Mouse (Mus musculus) forelimb bud, embryonic 11.5 days (tissue): ENCODE data around the gene Rps11.
"Not testable (repeated sequence)": the region's sequence is repeated elsewhere in the genome, so short reads cannot be mapped to it uniquely, and the experiment has no call there.

ENCODE experiments used
- DNase-seq: peaks from one replicate; pipeline ENCODE4 v3.0.0-alpha.2; 2012; ENCODE audit warnings: low read depth, low spot score

Rps11 gene

DNA sequence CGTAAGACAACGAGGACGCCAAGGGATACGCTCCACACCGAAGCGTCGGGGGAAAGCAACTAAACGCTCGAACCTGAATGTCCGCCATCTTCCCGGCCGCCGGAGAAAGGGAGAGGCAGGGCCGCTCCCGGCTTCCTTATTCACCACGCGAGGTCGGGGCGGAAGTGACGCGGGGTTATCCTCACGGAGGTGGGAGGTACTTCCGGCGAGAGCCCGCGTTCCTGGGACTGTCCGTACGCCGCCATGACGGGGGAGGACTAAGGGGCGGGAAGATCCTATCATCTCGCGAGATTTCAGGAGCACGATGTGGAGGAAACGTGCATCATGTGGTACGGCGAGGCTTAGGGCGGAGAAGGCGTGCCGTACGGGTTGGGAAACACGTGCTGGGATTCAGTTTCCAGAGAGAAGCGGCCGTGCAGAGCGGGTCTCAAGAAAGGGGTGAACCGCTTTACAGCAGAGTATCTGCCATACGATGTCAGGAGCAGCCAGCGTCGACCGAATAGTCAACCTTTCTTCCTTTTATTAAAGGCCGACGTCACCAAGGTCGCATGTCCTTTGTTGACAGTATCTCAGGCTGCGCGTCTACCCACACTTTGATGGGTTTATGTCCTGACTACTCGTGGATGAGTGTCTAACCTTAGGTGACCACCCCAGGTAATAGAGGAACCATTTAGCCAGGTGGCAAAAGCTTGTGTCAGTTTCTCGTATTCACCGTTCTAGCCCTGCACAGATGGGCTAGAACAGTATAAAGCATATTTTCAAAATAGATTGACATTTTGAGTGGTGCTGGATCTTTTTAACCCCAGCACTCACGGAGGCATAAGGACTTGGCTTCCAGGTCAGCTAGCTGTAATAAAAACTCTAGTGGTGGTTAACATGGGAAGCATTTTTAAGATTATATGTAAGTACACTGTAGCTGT lies at the start of gene Rps11:
TSS of gene Rps11 (minus strand) at position 216 of the 920 bp plus-strand sequence.
- DNase-seq: peak; percentile 100

DNA sequence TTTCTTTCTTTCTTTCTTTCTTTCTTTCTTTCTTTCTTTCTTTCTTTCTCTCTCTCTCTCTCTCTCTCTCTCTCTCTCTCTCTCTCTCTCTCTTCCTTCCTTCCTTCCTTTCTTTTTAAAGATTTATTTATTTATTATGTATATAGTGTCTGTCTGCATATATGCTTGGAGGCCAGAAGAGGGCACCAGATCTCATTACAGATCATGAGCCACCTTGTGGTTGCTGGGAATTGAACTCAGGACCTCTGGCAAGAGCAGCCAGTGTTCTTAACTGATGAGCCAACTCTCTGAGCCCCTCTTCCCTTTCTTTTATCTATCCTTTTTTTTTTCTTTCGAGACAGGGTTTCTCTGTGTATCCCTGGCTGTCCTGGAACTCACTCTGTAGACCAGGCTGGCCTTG lies 49.5 kb upstream of the Rps11 start:
- DNase-seq: not testable (repeated sequence)

DNA sequence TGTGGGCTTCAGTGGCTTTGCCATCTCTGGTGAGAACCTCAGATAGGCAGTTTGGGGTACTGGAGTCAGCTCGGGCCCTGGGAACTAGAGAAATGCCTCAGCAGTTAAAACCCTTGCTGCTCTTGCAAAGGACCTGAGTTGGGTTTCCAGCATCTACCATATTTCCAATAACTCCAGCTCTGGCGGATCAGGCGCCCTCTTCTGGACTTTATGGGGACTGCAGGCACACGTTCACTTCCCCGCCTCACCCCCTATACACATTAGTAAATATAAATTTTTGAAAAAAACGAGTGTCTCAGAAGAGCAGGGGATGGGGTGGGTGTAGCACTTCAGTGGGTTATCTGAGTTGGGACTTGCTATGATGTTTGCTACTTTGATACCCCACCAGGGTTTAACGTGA lies 48.7 kb upstream of the Rps11 start:
- DNase-seq: no peak

DNA sequence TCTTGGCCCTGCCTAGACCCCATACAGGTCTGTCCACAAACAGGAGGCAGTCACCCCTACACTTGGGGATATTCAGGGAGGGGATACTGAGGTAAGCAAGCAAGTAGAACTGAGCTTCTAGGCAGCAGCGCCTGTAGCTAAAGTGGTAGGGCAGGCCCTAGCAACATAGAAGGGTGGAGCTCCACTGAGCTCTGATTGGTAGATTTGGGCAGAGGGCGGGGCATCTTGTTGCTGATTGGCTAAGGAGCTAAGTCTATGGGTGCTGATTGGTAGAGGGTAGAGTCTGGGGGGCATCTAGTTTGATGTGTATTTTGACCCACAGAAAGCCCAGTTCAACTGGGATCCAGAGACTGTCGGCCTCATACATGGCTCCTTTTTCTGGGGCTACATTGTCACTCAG lies 45.3 kb upstream of the Rps11 start:
- no peak for DNase-seq

DNA sequence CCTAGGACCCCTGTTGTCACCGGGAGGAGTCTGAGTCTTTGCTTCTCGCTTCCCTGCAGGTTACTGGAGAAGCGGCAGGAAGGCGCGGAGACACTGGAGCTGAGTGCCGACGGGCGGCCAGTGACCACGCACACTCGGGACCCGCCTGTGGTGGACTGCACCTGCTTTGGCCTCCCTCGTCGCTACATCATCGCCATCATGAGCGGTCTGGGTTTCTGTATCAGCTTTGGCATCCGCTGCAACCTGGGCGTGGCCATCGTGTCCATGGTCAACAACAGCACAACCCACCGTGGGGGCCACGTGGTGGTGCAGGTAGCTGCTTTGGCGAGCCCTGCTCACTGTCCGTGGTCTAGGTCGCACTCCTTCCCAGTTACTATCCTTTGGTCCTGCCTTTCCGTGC lies 44.4 kb upstream of the Rps11 start:
- DNase-seq: no peak

DNA sequence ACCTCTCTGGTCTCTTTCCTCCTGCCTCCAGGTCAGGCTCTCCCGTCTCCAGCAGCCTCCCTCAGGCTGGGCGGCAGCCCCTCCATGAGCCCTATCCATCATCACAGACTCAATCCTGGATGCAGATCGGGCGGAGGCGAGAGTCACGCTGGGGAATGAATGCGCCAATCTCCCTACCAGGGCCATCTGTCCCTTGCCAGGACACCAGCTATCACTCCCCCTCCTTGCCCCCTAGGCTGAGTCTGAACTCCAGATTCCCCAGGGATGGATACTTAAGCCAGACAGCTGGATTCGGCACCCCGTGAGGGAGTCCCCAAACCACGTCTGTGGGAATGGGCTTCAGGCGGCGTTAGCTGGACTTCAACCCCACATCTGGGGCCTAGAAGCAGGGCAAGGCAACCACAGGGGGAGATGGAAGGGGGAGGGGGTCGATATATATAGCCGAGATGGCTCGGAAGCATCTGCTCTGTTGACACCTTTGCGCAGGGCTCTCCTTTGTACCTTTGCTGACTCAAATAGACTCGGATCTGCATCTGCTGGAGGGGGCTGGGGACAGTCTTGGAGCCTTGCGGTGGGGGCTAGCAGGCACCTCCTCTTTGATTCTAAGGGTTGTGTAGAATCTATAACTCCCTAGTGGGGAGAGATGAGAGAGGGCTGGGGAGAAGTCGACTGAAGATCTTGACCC lies 43.7 kb upstream of the Rps11 start:
- DNase-seq: no peak

DNA sequence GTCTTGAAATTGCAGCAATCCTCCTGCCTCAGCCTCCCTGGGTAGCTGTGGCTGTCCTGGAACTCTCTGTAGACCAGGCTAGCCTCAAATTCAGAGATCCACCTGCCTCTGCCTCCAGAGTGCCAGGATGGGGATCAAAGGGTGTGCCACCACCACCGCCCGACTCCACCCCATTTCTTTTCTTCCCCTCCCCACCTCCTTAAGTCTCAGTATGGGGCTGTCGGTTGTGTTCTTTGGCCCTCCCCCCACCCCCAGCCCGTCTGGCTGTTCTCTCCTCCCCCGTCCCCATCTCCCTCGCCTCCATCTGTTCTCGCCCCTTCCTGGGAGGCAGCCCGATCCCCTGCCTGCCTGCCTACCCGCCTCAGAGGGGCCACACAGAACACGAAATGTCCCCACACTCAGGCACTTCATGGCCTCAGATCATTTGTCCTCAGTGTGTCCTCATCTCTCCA lies 42.7 kb upstream of the Rps11 start:
- no peak for DNase-seq

DNA sequence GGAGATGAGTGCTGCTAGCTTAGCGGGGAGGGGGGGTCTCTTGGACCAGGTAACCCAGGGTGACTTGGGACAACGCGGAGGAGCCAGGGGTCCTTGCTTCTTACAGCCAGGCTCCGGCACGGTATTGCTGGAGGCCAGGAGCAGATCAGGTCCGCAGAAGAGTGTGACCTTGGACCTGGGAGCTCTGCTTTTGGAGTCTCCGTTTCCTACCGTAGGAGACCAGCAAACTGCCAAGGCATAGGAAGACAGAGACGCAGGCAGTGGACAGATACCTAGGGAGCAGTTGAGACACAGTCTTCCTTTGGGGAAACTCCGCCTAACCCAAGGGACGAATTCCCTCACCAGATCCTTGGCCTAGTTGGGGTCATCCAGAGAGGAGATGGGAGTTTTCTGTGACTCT lies 41.5 kb upstream of the Rps11 start:
- no peak for DNase-seq

- no peak for DNase-seq
Measured at GRCm38 (mm10) chr7:45164833-45165232, 40.6 kb upstream of the Rps11 start.

DNA sequence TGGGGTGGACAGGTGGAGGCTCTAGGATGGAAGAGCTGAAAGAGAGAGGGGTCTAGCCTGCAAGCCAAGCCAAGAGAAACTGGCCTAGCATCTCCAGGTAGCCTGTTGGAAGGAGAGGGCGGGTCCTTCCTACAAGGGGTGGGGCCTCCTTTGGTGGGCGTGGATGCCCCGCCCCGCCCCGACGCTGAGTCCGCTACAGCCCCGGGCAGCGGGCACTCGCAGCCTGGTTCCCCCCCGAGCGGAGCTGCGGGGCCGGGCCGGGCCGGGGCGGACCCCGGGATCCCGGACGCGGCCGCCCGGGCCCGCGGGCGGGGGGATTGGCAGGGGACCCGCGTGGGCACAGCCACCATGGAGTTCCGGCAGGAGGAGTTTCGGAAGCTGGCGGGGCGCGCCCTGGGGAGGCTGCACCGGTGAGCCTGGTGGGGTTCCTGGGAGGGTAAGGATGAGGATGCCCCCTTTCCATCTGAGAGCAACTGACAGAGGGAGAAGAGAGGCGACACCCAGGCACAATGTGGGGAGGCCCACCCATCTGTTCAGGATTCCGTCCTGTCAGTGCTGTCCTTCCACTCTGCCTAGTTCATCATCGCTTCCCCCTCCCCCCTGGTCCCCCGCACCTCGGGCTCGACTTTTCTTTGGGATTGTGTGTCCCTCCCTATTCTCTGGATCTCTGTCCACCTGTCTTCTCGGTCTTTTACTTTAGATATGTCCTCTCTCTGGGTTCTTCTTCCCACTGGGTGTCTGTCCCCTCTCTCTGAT lies 39.7 kb upstream of the Rps11 start, which contains the start of gene Slc17a7:
TSS of gene Slc17a7 (plus strand) at position 215 of the 756 bp plus-strand sequence.
- DNase-seq: no peak

DNA sequence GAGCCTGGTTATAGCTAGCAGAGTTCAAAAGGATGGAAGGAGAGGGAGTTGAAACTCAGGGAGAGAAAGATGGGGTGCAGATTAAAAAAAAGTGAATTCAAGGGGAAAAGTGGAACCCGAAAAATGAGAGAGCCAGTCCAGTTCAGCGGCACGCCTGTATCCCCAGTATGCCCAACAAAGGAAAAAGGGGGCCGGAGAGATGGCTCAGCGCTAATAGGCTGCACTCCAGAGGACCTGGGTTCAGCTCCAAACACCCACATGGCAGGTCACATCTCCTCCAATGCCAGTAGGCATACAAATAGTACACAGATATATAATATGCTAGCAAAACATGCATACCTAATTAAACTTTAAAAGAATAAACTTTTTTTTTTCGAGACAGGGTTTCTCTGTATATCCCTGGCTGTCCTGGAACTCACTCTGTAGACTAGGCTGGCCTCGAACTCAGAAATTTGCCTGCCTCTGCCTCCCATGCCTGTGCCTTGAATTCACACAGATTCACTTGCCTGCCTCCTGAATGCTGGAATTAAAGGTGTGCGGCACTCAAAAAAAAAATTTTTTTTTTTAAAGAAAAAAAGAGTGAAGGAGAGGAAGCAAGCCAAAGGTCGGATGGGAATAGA lies 38.9 kb upstream of the Rps11 start:
- no peak for DNase-seq

DNA sequence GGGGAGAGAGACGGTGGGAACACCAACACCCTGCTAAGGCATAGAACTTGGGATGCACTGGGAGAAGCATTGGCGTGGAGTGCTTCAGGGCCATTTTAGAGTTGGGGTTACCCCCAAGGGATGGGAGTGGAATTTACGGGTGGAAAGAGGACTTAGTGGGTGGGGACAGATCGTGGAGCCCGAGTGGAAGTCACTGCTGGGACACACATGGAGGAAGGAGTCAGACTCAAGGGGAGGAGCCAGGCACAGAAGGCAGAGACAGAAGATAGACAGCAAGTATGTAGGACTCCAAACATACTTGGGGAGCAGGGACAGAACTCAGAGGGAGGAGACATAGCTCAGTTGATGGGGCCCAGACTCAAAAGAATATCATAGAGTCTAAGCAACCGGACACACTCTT lies 38.3 kb upstream of the Rps11 start:
- no peak for DNase-seq

GRCm38 (mm10) chr7:45161612-45162473 lies 37.6 kb upstream of the Rps11 start:
- DNase-seq: peak; percentile 87

DNA sequence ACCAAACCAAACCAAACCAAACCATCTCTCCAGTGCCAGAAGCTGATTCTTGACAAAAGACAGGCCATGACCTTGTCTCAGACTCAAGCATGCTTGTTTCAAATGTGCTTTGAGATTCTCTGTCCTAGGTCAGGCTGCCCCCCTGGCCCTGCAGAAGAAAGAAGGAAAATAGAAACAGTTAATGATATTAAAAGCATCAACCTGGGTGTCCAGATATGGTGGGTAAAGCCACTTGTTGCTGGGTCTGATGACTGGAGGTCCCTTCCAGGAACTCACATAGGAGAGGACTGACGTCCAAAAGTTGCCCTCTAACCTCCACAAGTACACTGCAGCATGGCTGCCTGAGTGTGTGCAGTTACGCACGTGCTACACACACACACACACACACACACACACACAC lies 36.6 kb upstream of the Rps11 start:
- DNase-seq: no peak

DNA sequence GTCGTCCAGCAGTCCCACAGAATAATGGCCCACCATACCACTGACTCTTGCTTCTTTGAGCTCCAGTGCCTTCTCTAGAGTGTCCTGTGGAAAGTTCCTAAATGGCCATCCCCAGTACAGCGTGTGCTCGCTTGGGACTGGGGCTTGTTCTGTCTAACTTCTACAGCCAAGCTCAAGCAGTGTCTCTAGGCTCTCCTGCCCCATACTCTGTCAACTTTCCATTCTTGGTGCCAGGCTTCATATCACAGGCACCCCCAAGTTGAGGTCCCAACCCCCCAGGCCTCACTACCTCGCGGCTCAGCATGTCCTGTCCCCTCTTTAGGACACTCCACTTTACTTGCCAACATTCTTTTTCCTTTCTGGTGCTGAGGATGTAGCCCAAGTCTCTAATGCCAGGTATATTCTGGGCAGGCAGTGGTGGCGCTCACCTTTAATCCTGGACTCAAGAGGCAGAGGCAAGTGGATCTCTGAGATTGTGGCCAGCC lies 36.1 kb upstream of the Rps11 start:
- DNase-seq: no peak

DNA sequence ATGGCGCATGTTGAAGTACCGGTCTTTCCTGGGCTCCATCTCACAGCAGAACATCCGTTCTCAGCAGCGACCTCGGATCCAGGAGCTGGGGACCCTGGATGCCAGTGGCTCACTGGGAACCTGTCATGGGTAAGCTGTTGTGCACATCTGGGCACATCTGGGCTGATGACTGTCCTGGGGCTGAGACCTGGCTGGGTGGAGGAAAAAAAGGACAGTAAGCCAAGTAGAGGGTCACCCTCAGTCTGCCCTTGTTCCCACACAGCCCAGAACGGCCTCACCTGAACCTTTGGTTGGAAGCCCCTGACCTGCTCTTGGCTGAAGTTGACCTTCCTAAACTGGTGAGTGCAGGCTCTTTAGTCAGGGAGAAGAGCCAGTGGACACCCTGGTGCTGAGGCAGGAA lies 34.8 kb upstream of the Rps11 start:
- no peak for DNase-seq

DNA sequence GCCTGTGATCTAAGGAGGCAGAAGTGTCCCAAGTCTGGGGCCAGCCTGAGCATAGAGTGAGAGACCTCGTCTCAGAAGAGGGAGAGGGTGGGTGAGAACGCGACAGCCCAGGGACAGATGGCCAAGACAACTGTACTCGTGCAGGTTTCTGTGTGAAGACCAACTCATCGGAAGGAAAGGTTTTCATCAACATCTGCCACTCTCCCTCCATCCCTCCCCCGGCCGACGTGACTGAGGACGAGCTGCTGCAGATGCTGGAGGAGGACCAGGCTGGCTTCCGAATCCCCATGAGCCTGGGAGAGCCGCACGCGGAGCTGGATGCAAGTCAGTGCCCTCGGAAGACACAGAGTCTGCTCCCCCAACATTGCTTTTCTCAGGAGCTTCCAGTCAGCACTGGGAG lies 33.2 kb upstream of the Rps11 start:
- DNase-seq: no peak

DNA sequence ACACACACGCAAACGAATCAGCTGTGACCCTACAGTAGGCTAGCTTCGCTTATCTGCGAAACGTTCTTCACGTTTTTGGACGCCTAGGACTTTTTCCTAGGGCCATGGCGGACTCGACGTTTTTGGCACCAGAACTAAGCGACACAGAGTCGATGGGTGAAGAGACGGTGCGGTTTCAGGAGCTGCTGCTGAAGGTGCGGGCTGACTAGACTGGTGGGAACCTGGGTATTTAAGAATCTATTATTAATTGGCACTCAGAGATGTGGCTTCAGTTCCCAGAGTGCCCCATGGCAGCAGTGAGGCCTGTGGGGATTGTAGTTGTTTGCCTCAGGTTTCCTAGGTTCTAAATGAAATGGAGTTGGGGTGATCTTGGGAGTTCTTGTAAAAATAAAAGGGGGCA lies 32.0 kb upstream of the Rps11 start:
- DNase-seq: no peak

DNA sequence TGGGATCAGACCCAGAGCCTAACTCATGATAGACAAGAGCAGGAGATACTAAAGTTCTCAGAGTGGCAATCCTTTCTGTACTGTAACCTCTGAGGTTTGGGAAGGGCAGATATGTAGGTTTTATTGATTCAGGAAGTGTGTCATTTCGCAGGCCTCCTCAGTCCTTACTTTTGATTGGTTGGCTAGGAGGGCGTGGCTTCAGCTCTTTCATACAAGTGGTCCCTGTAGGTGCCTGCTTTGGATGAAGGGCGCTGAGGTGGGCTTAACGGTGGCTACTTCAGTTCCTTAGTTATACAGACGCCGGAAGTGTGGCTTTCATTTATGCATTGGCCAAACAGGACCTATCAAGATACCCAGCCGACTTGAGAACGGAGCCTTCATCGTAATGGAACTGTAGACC lies 31.4 kb upstream of the Rps11 start:
- DNase-seq: no peak

DNA sequence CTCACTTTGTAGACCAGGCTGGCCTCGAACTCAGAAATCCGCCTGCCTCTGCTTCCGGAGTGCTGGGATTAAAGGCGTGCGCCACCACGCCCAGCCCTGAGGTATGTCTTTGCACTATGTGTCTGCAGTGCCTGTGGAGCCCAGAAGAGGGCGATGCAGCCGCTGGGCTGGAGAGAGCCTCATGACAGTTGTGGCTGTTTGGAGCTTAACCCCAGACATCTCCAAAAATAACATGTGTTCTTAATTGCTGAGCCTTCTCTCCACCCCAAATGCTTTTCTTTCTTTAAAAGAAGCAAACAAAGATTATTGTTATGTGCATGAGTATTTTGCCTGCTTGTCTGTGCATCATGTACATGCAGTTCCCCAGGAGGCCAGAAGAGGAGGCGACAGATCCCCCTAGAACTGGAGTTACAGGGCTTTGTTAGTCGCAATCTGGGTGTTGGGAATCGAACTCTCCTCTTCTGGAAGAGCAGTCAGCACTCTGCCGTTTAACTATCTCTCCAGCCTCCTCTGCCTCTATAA lies 30.8 kb upstream of the Rps11 start:
- DNase-seq: no peak
